Comparison of ENCODE assay signal across 16 mouse cellular contexts in genomic region chr11:60100827-60101555, GRCm38 (mm10). TPM values are rescaled to one million over a fixed set of nuclear protein-coding genes. Genes with fewer than 3 reads are reported as not detected.
DNase-seq lines count a peak whose midpoint lies in the region; ATAC-seq and TF ChIP-seq lines count a peak whose summit lies in the region.
"Had no signal": no experiment of that assay in that cellular context is flagged by ENCODE, and none has a peak within 500 bp of the region (broad histone marks: within the 10 kb centered on the region; RNA-seq: fewer than 3 reads in every experiment).

No protein-coding gene starts in this region.

- no peak overlapping the region for H3K4me3 ChIP-seq in intestine, embryonic 16.5 days (ENCODE audit: low read length)
- no peak overlapping the region for H3K4me3 ChIP-seq in intestine, embryonic 15.5 days (replicated peaks)
- H3K4me3 ChIP-seq in thymus, adult 2 months (ENCODE audit: control insufficient read depth, insufficient read depth, low read length), result no peak overlapping the region
- no peak overlapping the region for H3K4me3 ChIP-seq in midbrain, embryonic 11.5 days (ENCODE audit: low read depth, low read length)
- H3K4me3 ChIP-seq: embryonic facial prominence, embryonic 13.5 days; limb, embryonic 12.5 days had no signal

- H3K9ac ChIP-seq in intestine, embryonic 16.5 days (ENCODE audit: low read depth, low read length), result no peak overlapping the region
- H3K9ac ChIP-seq in intestine, embryonic 15.5 days, result no peak overlapping the region
- H3K9ac ChIP-seq in midbrain, embryonic 11.5 days (ENCODE audit: low read length), result no peak overlapping the region
- H3K9ac ChIP-seq: embryonic facial prominence, embryonic 13.5 days; limb, embryonic 12.5 days had no signal

- H3K36me3 ChIP-seq in intestine, embryonic 16.5 days (ENCODE audit: control insufficient read depth, insufficient read depth, low read length), result no peaks in the 10 kb centered on the region
- no peaks in the 10 kb centered on the region for H3K36me3 ChIP-seq in intestine, embryonic 15.5 days
- H3K36me3 ChIP-seq in thymus, adult 2 months (ENCODE audit: control insufficient read depth, insufficient read depth, low read length), result no peaks in the 10 kb centered on the region
- H3K36me3 ChIP-seq in midbrain, embryonic 11.5 days (ENCODE audit: control insufficient read depth, insufficient read depth, low read length), result no peaks in the 10 kb centered on the region
- H3K36me3 ChIP-seq: embryonic facial prominence, embryonic 13.5 days; limb, embryonic 12.5 days had no signal

- TF ChIP-seq CTCF in thymus, adult 2 months (IDR thresholded peaks at IDR 0.05; ENCODE audit: borderline replicate concordance, control insufficient read depth, extremely low read depth, insufficient read depth, low read length, poor library complexity), result no peak

- 65% methylated on average over 4 of the region's 4 CpGs for WGBS in intestine, embryonic 16.5 days
- WGBS in intestine, embryonic 15.5 days, result 59% methylated on average over 4 of the region's 4 CpGs
- WGBS in thymus, adult 2 months, result 51% methylated on average over 4 of the region's 4 CpGs
- WGBS in midbrain, embryonic 11.5 days, result 71% methylated on average over 4 of the region's 4 CpGs

- no peaks in the 10 kb centered on the region for H3K27me3 ChIP-seq in intestine, embryonic 16.5 days (replicated peaks; ENCODE audit: control insufficient read depth, insufficient read depth, low read length)
- no peaks in the 10 kb centered on the region for H3K27me3 ChIP-seq in intestine, embryonic 15.5 days (replicated peaks)
- H3K27me3 ChIP-seq in thymus, adult 2 months (ENCODE audit: control insufficient read depth, insufficient read depth, low read length), result no peaks in the 10 kb centered on the region
- no peaks in the 10 kb centered on the region for H3K27me3 ChIP-seq in midbrain, embryonic 11.5 days (ENCODE audit: control insufficient read depth, insufficient read depth, low read length)
- H3K27me3 ChIP-seq: embryonic facial prominence, embryonic 13.5 days; limb, embryonic 12.5 days; Patski had no signal

- no peak for TF ChIP-seq POLR2A in thymus, adult 2 months (IDR thresholded peaks at IDR 0.05; ENCODE audit: control insufficient read depth, extremely low read depth, insufficient read depth, low read length, poor library complexity)

- DNase-seq in thymus, adult 2 months, result no peak
- DNase-seq in thymus, postnatal 4 days, result no peak
- DNase-seq in ZHBTc4 (ENCODE audit: low read depth, low spot score), result peak; percentile 70
- no peak for DNase-seq in adrenal gland, adult (ENCODE audit: inconsistent age in 2 of 2, low spot score in 1 of 2)
- no peak for DNase-seq in midbrain, embryonic 11.5 days (ENCODE audit: low spot score, missing footprints)
- DNase-seq: adrenal gland, adult 8-10 months; cerebellum, adult 11-12 months; gastrocnemius, postnatal 14 days; lung, adult 18-20 months; retina, postnatal 1 day had no signal

- no peak for ATAC-seq in intestine, embryonic 16.5 days
- no peak for ATAC-seq in intestine, embryonic 15.5 days
- ATAC-seq in midbrain, embryonic 11.5 days (ENCODE audit: low FRiP score), result no peak
- ATAC-seq: CD4-positive, CD25-positive, alpha-beta regulatory T cell, adult 4 months; Patski had no signal

- peaks cover 9% of the 10 kb centered on the region; the same call in 1 of the 2 replicates for H3K4me1 ChIP-seq in intestine, embryonic 16.5 days (ENCODE audit: control insufficient read depth, insufficient read depth, low read length)
- H3K4me1 ChIP-seq in intestine, embryonic 15.5 days (replicated peaks), result peaks cover 19% of the 10 kb centered on the region
- H3K4me1 ChIP-seq in thymus, adult 2 months (replicated peaks; ENCODE audit: control insufficient read depth, insufficient read depth, low read length), result peaks cover 41% of the 10 kb centered on the region
- H3K4me1 ChIP-seq in midbrain, embryonic 11.5 days (ENCODE audit: control insufficient read depth, insufficient read depth, low read length), result no peaks in the 10 kb centered on the region

- no peaks in the 10 kb centered on the region for H3K9me3 ChIP-seq in intestine, embryonic 16.5 days (ENCODE audit: control insufficient read depth, low read length)
- H3K9me3 ChIP-seq in intestine, embryonic 15.5 days, result no peaks in the 10 kb centered on the region
- no peaks in the 10 kb centered on the region for H3K9me3 ChIP-seq in midbrain, embryonic 11.5 days (ENCODE audit: control insufficient read depth, low read length)
- H3K9me3 ChIP-seq: embryonic facial prominence, embryonic 13.5 days; limb, embryonic 12.5 days had no signal

- H3K27ac ChIP-seq in intestine, embryonic 16.5 days (ENCODE audit: low read length), result peak overlapping the region; percentile 21; the same call in 1 of the 2 replicates
- no peak overlapping the region for H3K27ac ChIP-seq in intestine, embryonic 15.5 days
- H3K27ac ChIP-seq in thymus, adult 2 months (ENCODE audit: control insufficient read depth, insufficient read depth, low read length), result peak overlapping the region; percentile 93
- H3K27ac ChIP-seq in midbrain, embryonic 11.5 days (ENCODE audit: low read depth, low read length), result no peak overlapping the region
- H3K27ac ChIP-seq: embryonic facial prominence, embryonic 13.5 days; limb, embryonic 12.5 days had no signal

- no peak overlapping the region for H3K4me2 ChIP-seq in intestine, embryonic 16.5 days (ENCODE audit: low read depth, low read length)
- no peak overlapping the region for H3K4me2 ChIP-seq in intestine, embryonic 15.5 days (replicated peaks)
- H3K4me2 ChIP-seq in midbrain, embryonic 11.5 days, result no peak overlapping the region
- H3K4me2 ChIP-seq: embryonic facial prominence, embryonic 13.5 days; limb, embryonic 12.5 days had no signal

RNA-seq across cellular contexts. Expression of gene Rai1, which starts 3.8 kb away (rescaled TPM):
- 12.4 and 12.5 TPM in 2 replicates for polyA plus RNA-seq in intestine, embryonic 16.5 days (2015; fragmentation: Nextera tagmentation; extraction: Ambion mirVana)
- 18.2 and 18.5 TPM in 2 replicates for polyA plus RNA-seq in intestine, embryonic 15.5 days (2015; fragmentation: Nextera tagmentation; extraction: Ambion mirVana)
- polyA plus RNA-seq in thymus, adult 2 months (2012; rRNA removed), result 205 and 240 TPM in 2 replicates
- polyA plus RNA-seq in midbrain, embryonic 11.5 days (2014; fragmentation: Nextera tagmentation; extraction: Ambion mirVana), result 19.0 and 23.9 TPM in 2 replicates

RNA-seq across cellular contexts. Expression of gene Pemt, which starts 54.7 kb away (rescaled TPM):
- polyA plus RNA-seq in intestine, embryonic 16.5 days (2015; fragmentation: Nextera tagmentation; extraction: Ambion mirVana), result 6.7 and 8.7 TPM in 2 replicates
- polyA plus RNA-seq in intestine, embryonic 15.5 days (2015; fragmentation: Nextera tagmentation; extraction: Ambion mirVana), result 8.2 and 8.8 TPM in 2 replicates
- polyA plus RNA-seq in thymus, adult 2 months (2012; rRNA removed), result 10.6 and 10.7 TPM in 2 replicates
- 5.8 and 6.0 TPM in 2 replicates for polyA plus RNA-seq in midbrain, embryonic 11.5 days (2014; fragmentation: Nextera tagmentation; extraction: Ambion mirVana)

Comparison
In these comparisons a context has a peak if more than half of its experiments do, and no peak if none do; other contexts are left out.
1. H3K27ac ChIP-seq: peak in intestine, embryonic 16.5 days (single experiment) and thymus, adult 2 months (single experiment); none in intestine, embryonic 15.5 days (single experiment) and midbrain, embryonic 11.5 days (single experiment).